Mouse (Mus musculus): ENCODE data around the gene Ryr1. TPM values are rescaled to one million over a fixed set of nuclear protein-coding genes. Genes with fewer than 3 reads are reported as not detected.
"Not testable (repeated sequence)": the region's sequence is repeated elsewhere in the genome, so short reads cannot be mapped to it uniquely, and the experiment has no call there.

Ryr1 gene
- polyA plus RNA-seq, 1 experiment = 0.08 TPM

- no peak for TF ChIP-seq POLR2A (IDR thresholded peaks at IDR 0.05; ENCODE audit: borderline replicate concordance, low read depth, low read length)
- no peak for TF ChIP-seq CTCF (IDR thresholded peaks at IDR 0.05; ENCODE audit: low read depth, low read length)
- H3K4me1 ChIP-seq (ENCODE audit: control insufficient read depth, insufficient read depth, low read length) = peaks cover 10% of the 10 kb centered on the region
- H3K27ac ChIP-seq (ENCODE audit: insufficient read depth, low read depth, low read length) = no peak overlapping the region
- H3K4me3 ChIP-seq (ENCODE audit: insufficient read depth, low read length) = no peak overlapping the region
These were observed 23.8 kb upstream of the Ryr1 start for GRCm38 (mm10) chr7:29148771-29149170.

- no peak for TF ChIP-seq POLR2A (IDR thresholded peaks at IDR 0.05; ENCODE audit: borderline replicate concordance, low read depth, low read length)
- TF ChIP-seq CTCF (IDR thresholded peaks at IDR 0.05; ENCODE audit: low read depth, low read length) = no peak
- no peak overlapping the region for H3K27ac ChIP-seq (ENCODE audit: insufficient read depth, low read depth, low read length)
These were observed 21.8 kb upstream of the Ryr1 start for GRCm38 (mm10) chr7:29146625-29147367.

GRCm38 (mm10) chr7:29144006-29144405 is 19.0 kb upstream of the Ryr1 start:
- Histone ChIP-seq H3K4me1 (ENCODE audit: control insufficient read depth, insufficient read depth, low read length) (peaks cover 13% of the 10 kb centered on the region), H3K4me3 (ENCODE audit: insufficient read depth, low read length) (no peak overlapping the region), H3K27ac (ENCODE audit: insufficient read depth, low read depth, low read length) (no peak overlapping the region)
- TF ChIP-seq CTCF (IDR thresholded peaks at IDR 0.05; ENCODE audit: low read depth, low read length) (no peak), POLR2A (IDR thresholded peaks at IDR 0.05; ENCODE audit: borderline replicate concordance, low read depth, low read length) (no peak)

More at GRCm38 (mm10) chr7:29146625-29147367, 21.8 kb upstream of the Ryr1 start:
- Histone ChIP-seq H3K4me3 (ENCODE audit: insufficient read depth, low read length) (no peak overlapping the region), H3K4me1 (ENCODE audit: control insufficient read depth, insufficient read depth, low read length) (peaks cover 13% of the 10 kb centered on the region)

GRCm38 (mm10) chr7:29141416-29141815 is 16.4 kb upstream of the Ryr1 start:
- TF ChIP-seq CTCF (IDR thresholded peaks at IDR 0.05; ENCODE audit: low read depth, low read length) = no peak
- no peak for TF ChIP-seq POLR2A (IDR thresholded peaks at IDR 0.05; ENCODE audit: borderline replicate concordance, low read depth, low read length)
- Histone ChIP-seq H3K27ac (ENCODE audit: insufficient read depth, low read depth, low read length) (no peak overlapping the region), H3K4me1 (ENCODE audit: control insufficient read depth, insufficient read depth, low read length) (peaks cover 14% of the 10 kb centered on the region), H3K4me3 (ENCODE audit: insufficient read depth, low read length) (no peak overlapping the region)

GRCm38 (mm10) chr7:29139237-29139636 is 14.3 kb upstream of the Ryr1 start:
- not testable (repeated sequence) for H3K4me3 ChIP-seq (ENCODE audit: insufficient read depth, low read length); H3K27ac ChIP-seq (ENCODE audit: insufficient read depth, low read depth, low read length)
- peaks cover 20% of the 10 kb centered on the region for H3K4me1 ChIP-seq (ENCODE audit: control insufficient read depth, insufficient read depth, low read length)

- TF ChIP-seq CTCF (IDR thresholded peaks at IDR 0.05; ENCODE audit: low read depth, low read length) (no peak), POLR2A (IDR thresholded peaks at IDR 0.05; ENCODE audit: borderline replicate concordance, low read depth, low read length) (no peak)
- H3K4me3 ChIP-seq (ENCODE audit: insufficient read depth, low read length) = no peak overlapping the region
- H3K27ac ChIP-seq (ENCODE audit: insufficient read depth, low read depth, low read length) = no peak overlapping the region
- H3K4me1 ChIP-seq (ENCODE audit: control insufficient read depth, insufficient read depth, low read length) = peaks cover 16% of the 10 kb centered on the region
These were observed 12.4 kb upstream of the Ryr1 start for GRCm38 (mm10) chr7:29137429-29137828.

- Histone ChIP-seq H3K4me3 (ENCODE audit: insufficient read depth, low read length) (peak within 1 kb of the TSS; percentile 53), H3K4me1 (ENCODE audit: control insufficient read depth, insufficient read depth, low read length) (peaks cover 16% of the 10 kb centered on the region), H3K27ac (ENCODE audit: insufficient read depth, low read depth, low read length) (no peak within 1 kb of the TSS)
- TF ChIP-seq POLR2A (IDR thresholded peaks at IDR 0.05; ENCODE audit: borderline replicate concordance, low read depth, low read length) (no peak), CTCF (IDR thresholded peaks at IDR 0.05; ENCODE audit: low read depth, low read length) (no peak)
These were observed 9.9 kb upstream of the Ryr1 start, which contains the start of gene Rasgrp4 for GRCm38 (mm10) chr7:29134693-29135386. Gene Rasgrp4, plus strand, starts transcription at chr7:29134851.

- Histone ChIP-seq H3K27ac (ENCODE audit: insufficient read depth, low read depth, low read length) (no peak overlapping the region), H3K4me3 (ENCODE audit: insufficient read depth, low read length) (peak overlapping the region; percentile 43), H3K4me1 (ENCODE audit: control insufficient read depth, insufficient read depth, low read length) (peaks cover 16% of the 10 kb centered on the region)
- no peak for TF ChIP-seq CTCF (IDR thresholded peaks at IDR 0.05; ENCODE audit: low read depth, low read length)
- TF ChIP-seq POLR2A (IDR thresholded peaks at IDR 0.05; ENCODE audit: borderline replicate concordance, low read depth, low read length) = no peak
These were observed 9.3 kb upstream of the Ryr1 start for GRCm38 (mm10) chr7:29134230-29134629.

- 0 out of 2 replicates have a peak overlapping the region, but pooled peaks have one; percentile 3 for H3K27ac ChIP-seq (ENCODE audit: insufficient read depth, low read depth, low read length)
- TF ChIP-seq POLR2A (IDR thresholded peaks at IDR 0.05; ENCODE audit: borderline replicate concordance, low read depth, low read length) (no peak), CTCF (IDR thresholded peaks at IDR 0.05; ENCODE audit: low read depth, low read length) (peak; percentile 57)
- no peak overlapping the region for H3K4me3 ChIP-seq (ENCODE audit: insufficient read depth, low read length)
- H3K4me1 ChIP-seq (ENCODE audit: control insufficient read depth, insufficient read depth, low read length) = no peaks in the 10 kb centered on the region
These were observed 3.7 kb upstream of the Ryr1 start for GRCm38 (mm10) chr7:29128725-29129124.

Data from bone marrow macrophage, adult 2 months (primary cell).